Mouse (Mus musculus) heart, postnatal 36 days (tissue): ENCODE data around the gene Tfr2. TPM values are rescaled to one million over a fixed set of nuclear protein-coding genes. Genes with fewer than 3 reads are reported as not detected.
A peak's percentile ranks its signal among the peaks of the same experiment; 100 is the strongest.

Experiments
- DNase-seq, 2 experiments: peaks; one replicate each; pipeline ENCODE4 v3.0.0; 2021 to 2022
- intact Hi-C: fragments of 180-260 bp; cut with DNase I; formaldehyde crosslinking; loops from one replicate; pipeline ENCODE4 v1.15.1; 2025
- total RNA-seq, 2 experiments: library from RNA; stranded (reverse); gene quantifications; 2 replicates each; pipeline ENCODE4 v1.2.3; 2021

Gene Tfr2
- total RNA-seq, 2 experiments from 2014 or later = not detected

GRCm38 (mm10) chr5:137533117-137533827, 36.4 kb upstream of the Tfr2 start, which contains the start of the genes Epo and Gnb2:
TSS of gene Epo (minus strand) at chr5:137533242.
TSS of gene Gnb2 (minus strand) at chr5:137533510.
- DNase-seq = peak; percentile 97 to 98
- intact Hi-C loops = loop anchor here (1.0 to 5.0 kb wide), 5 partner anchors 22 to 214 kb away; partner anchors contain the start of genes Ephb4, Mospd3 and Pop7

DNA sequence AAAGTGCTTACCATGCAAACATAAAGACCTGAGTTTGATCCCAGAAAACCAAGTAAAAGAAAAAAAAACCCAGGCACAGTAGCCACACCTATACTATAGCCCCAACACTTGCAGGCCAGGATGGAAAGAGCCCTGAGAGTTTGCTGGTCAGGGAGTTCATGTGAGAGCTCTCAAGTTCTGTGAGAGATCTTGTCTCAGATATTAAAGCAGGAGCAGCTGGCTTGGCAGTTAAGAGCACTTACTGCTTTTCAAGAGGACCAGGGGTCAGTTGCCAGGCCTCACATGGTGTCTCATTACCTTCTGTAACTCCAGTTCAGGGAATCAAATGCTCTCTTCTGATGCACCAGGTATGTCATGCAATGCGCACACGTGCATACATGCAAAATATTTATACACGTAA, 34.9 kb upstream of the Tfr2 start:
- DNase-seq = no peak
- intact Hi-C loops = loop anchor here (5.0 kb wide), 1 partner anchor 182 kb away; the partner anchor contains the start of gene Ephb4

DNA sequence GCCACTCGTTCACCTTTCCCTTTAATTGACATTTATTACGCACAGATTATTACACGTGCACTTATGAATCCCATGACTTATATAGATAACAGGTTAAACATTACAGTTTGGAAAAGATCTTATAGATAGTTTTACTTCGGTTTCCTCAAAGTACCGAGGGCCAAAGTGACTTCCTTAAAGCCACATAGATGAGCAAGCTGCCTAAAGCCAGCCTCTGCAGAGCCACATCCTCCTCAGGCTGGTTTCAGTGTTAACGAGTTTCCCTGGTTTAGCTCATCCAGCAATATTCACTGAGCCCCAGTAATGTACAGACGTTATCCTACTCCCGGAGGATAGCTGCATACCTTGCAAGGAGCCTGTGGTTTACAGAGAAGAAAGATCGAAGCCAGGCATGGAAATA, 34.3 kb upstream of the Tfr2 start:
- DNase-seq = no peak
- intact Hi-C loops = no loop called here

DNA sequence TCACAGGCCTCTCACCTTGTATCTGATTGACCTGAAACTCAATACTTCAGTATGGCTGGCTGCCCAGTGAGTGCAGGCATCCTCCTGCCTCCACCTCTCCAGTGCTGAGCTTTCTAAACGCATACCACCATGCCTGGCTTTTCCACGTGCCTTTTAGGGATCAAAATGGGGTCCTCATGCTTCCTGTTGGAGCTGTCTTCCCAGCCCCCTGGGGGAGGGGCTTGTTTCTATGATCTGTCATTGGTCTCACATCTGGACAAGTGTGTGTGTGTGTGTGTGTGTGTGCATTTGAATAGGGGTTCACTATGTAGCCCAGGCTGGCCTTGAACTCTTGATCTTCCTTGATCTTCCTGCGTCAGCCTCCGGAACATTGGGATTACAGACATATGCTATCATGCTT, 32.2 kb upstream of the Tfr2 start:
- no peak for DNase-seq
- intact Hi-C loops = no loop called here

- intact Hi-C loops = no loop called here
- DNase-seq = no peak
These were observed 30.3 kb upstream of the Tfr2 start for GRCm38 (mm10) chr5:137539291-137539801.

DNA sequence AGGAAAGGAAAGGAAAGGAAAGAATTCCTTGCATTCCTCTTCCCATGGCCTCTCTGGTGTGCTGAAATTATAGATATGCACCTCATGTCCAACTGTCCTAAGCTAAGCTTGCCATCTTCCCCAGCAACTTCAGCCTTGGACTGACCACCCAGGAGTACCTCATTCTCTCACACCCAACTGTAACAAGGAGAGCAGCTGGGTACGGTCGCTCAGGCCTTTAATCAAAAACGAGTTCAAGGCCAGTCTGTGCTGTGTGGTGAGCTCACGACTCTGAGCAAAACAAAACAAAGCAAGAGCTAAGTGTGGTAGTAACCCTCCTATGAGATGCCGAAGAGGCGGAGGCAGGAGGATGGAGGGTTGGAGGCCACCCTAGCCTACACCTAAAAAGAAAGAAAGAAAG, 28.6 kb upstream of the Tfr2 start:
- intact Hi-C loops = no loop called here
- no peak for DNase-seq

- intact Hi-C loops = no loop called here
- DNase-seq = no peak
These were observed 27.7 kb upstream of the Tfr2 start for GRCm38 (mm10) chr5:137541768-137542540.

DNA sequence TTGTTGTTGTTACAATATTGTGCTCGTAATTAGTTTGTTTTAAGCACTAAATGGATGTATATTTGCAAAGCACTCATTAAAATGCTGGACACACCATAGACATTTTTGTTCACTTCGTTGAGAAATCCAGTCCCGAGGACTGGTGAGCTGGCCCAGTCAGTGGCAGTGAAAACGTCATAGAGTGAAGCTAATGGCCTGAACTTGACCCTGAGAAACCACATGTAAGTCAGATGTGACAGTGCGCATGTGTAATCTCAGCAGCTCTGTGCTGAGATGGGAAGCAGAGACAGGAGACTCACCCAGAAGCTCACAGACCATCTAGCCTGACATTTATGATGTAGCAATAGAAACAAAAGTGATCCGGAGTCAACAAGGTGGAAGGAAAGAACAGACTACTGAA, 24.7 kb upstream of the Tfr2 start:
- intact Hi-C loops = no loop called here
- DNase-seq = no peak

GRCm38 (mm10) chr5:137545596-137545995, 24.0 kb upstream of the Tfr2 start:
- intact Hi-C loops = no loop called here

GRCm38 (mm10) chr5:137549840-137550239, 19.8 kb upstream of the Tfr2 start:
- DNase-seq = no peak
- intact Hi-C loops = no loop called here

More at GRCm38 (mm10) chr5:137545596-137545995, 24.0 kb upstream of the Tfr2 start:
- DNase-seq = no peak

- no peak for DNase-seq
- intact Hi-C loops = no loop called here
These were observed 18.5 kb upstream of the Tfr2 start for GRCm38 (mm10) chr5:137551119-137551518.

GRCm38 (mm10) chr5:137553000-137553399, 16.6 kb upstream of the Tfr2 start:
- intact Hi-C loops = no loop called here

GRCm38 (mm10) chr5:137553411-137553837, 16.2 kb upstream of the Tfr2 start, which contains the start of gene Actl6b:
TSS of gene Actl6b (plus strand) at chr5:137553517.
- peak; percentile 52 to 69 for DNase-seq
- intact Hi-C loops = no loop called here

More at GRCm38 (mm10) chr5:137553000-137553399, 16.6 kb upstream of the Tfr2 start:
- DNase-seq = no peak

DNA sequence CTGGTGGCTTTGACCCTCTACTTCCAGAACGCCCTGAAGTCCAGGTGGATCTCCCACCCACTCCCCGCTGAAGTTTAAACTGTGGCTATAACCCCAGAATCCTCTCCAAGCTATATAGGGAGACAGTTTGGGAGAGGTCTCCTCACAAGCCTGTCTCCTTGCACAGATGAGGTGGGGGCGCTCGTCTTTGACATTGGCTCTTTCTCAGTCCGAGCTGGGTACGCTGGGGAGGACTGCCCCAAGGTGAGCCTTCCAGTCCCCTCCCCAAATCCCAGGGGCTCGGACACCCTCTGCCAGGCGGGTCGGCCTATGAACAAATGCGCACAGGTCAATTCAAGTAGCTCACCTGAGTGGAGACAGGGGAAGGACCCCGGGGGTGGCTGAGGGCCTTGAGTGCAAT, 15.7 kb upstream of the Tfr2 start:
- intact Hi-C loops = no loop called here
- no peak for DNase-seq

DNA sequence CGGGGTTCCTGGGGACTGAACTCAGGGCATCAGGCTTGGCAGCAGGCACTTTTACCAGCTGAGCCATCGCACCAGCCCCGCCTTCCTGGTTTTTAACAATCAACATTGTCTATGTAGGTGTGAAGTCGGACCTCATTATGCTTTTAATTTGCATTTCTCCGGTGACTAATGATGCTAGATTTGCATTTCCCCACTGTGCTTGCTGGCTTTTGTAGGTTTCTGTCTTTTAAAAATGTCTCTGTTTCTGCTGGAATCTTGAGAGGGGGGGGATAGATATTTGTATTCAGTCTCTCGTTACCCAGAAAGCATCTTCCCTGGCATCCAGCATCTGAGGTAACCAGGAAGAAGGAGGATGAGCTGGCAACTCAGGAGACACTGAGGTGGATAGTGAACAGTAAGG, 8.1 kb upstream of the Tfr2 start:
- intact Hi-C loops = no loop called here
- DNase-seq = no peak

- intact Hi-C loops = no loop called here
- no peak for DNase-seq
These were observed 6.7 kb upstream of the Tfr2 start for GRCm38 (mm10) chr5:137562965-137563364.

DNA sequence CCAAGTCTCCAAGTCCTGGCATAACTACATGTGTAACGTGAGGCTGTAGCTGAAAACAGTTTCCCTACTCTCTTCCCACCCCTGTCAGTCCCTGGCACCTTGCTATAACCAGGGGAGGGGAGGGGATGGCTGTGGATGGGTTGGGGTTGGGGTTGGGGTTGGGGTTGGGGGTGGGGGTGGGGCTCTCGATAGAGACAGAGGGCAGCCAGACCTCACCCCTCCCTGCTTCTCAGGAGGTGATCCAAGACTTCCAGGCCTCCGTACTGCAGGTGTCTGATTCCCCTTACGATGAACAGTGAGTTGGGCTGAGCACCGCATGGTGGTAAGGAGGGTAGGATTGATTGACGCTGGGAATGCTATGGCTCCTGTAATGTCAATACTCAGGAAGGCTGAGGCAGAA, 3.9 kb upstream of the Tfr2 start:
- intact Hi-C loops = no loop called here
- DNase-seq = no peak

DNA sequence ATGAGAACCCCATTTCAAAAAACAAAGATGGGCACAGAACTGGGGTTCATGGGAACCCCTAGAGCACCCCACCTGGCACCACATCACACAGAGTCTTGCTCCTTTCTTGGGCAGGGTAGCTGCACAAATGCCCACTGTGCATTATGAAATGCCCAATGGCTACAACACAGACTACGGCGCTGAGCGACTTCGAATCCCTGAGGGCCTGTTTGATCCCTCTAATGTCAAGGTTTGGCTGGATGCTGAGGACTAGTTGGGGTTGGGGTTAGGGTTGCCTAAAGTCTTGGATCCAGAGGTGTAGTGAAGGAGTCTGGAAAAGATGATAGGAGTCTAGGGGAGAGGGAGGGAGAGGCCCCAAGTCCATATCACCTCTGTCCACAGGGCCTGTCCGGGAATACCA, 3.2 kb upstream of the Tfr2 start:
- intact Hi-C loops = no loop called here
- DNase-seq = no peak

GRCm38 (mm10) chr5:137568223-137568798, 1.3 kb upstream of the Tfr2 start:
- intact Hi-C loops = no loop called here
- DNase-seq = no peak

GRCm38 (mm10) chr5:137569031-137569430, 609 bp upstream of the Tfr2 start:
- DNase-seq = no peak
- intact Hi-C loops = no loop called here

GRCm38 (mm10) chr5:137570181-137570580, 541 bp downstream of the Tfr2 start:
- intact Hi-C loops = no loop called here
- DNase-seq = no peak
